Mouse (Mus musculus) spleen, adult 12 weeks (tissue): ENCODE measurements at regions not wholly inside any gene's neighbourhood (a gene's known extent, or its start where the extent isn't known, plus 50 kb on each side); places are given as distances from the start of the nearest gene placed in this dataset.

Experiments used
- DNase-seq: peaks from one replicate; pipeline ENCODE4 v3.0.0; 2022; ENCODE audit warnings: low spot score

GRCm38 (mm10) chr6:135433753-135434152 is 71.4 kb downstream of the Emp1 start:
- DNase-seq, result no peak

- no peak for DNase-seq
Measured at GRCm38 (mm10) chr6:135436315-135436714, 74.0 kb downstream of the Emp1 start.

- no peak for DNase-seq
Measured at GRCm38 (mm10) chr6:135438271-135438670, 75.9 kb downstream of the Emp1 start.

GRCm38 (mm10) chr6:135441126-135441871 is 79.0 kb downstream of the Emp1 start:
- no peak for DNase-seq

- peak; percentile 13 for DNase-seq
Measured at GRCm38 (mm10) chr6:135444661-135445060, 82.3 kb downstream of the Emp1 start.

- no peak for DNase-seq
Measured at GRCm38 (mm10) chr6:135445070-135445469, 82.7 kb downstream of the Emp1 start.

GRCm38 (mm10) chr6:135447801-135448200 is 85.5 kb downstream of the Emp1 start:
- no peak for DNase-seq

GRCm38 (mm10) chr6:135449228-135449627 is 86.9 kb downstream of the Emp1 start:
- DNase-seq, result no peak

GRCm38 (mm10) chr6:135450573-135450972 is 88.2 kb downstream of the Emp1 start:
- no peak for DNase-seq

- no peak for DNase-seq
Measured at GRCm38 (mm10) chr6:135451165-135451797, 88.9 kb downstream of the Emp1 start.

GRCm38 (mm10) chr6:135453041-135453440 is 90.7 kb downstream of the Emp1 start:
- DNase-seq, result no peak

- no peak for DNase-seq
Measured at GRCm38 (mm10) chr6:135472495-135472894, 110.2 kb downstream of the Emp1 start.

- DNase-seq, result no peak
Measured at GRCm38 (mm10) chr6:135473146-135473545, 110.8 kb downstream of the Emp1 start.

GRCm38 (mm10) chr6:135488795-135489194 is 126.5 kb downstream of the Emp1 start:
- no peak for DNase-seq

GRCm38 (mm10) chr6:135493983-135494382 is 131.6 kb downstream of the Emp1 start:
- no peak for DNase-seq

GRCm38 (mm10) chr6:135495841-135496240 is 133.5 kb downstream of the Emp1 start:
- no peak for DNase-seq

GRCm38 (mm10) chr6:135498592-135498991 is 136.2 kb downstream of the Emp1 start:
- DNase-seq, result no peak

- DNase-seq, result no peak
Measured at GRCm38 (mm10) chr6:135500381-135500780, 138.0 kb downstream of the Emp1 start.

GRCm38 (mm10) chr6:135501791-135502190 is 139.4 kb downstream of the Emp1 start:
- no peak for DNase-seq

GRCm38 (mm10) chr6:135502405-135502804 is 140.1 kb downstream of the Emp1 start:
- DNase-seq, result no peak

- DNase-seq, result no peak
Measured at GRCm38 (mm10) chr6:135518710-135519437, 156.5 kb downstream of the Emp1 start.

GRCm38 (mm10) chr6:135519438-135519803 is 157.1 kb downstream of the Emp1 start:
- DNase-seq, result no peak

GRCm38 (mm10) chr6:135520868-135521267 is 158.5 kb downstream of the Emp1 start:
- no peak for DNase-seq
